Mouse (Mus musculus) adrenal gland, adult 18-20 months (tissue): ENCODE measurements at regions not wholly inside any gene's neighbourhood (a gene's known extent, or its start where the extent isn't known, plus 50 kb on each side); places are given as distances from the start of the nearest gene placed in this dataset.

Source experiments
- DNase-seq, 2 experiments: peaks; one replicate each; pipeline ENCODE4 v3.0.0; 2021 to 2022; ENCODE audit warnings: low spot score in 2 of 2

DNA sequence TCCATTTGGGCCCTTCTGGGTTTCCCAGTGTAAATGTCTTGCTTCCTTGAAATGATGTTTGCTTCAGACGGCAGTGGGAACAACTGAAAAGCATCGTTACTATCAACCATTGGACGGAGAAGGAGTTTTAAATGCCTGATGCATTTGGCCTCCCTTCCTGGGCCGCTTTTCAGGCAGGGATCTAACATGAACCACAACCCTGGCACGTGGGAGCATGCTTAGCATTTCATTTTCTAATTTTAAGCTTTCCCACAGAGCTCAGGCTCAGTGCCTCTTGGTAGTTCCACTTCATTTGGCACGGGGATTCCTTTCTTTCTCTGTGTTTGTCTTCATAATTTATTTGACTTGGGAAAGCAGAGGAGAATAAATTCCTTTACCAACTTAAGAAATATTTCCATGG is 406.6 kb upstream of the Nbea start:
- DNase-seq, result no peak

DNA sequence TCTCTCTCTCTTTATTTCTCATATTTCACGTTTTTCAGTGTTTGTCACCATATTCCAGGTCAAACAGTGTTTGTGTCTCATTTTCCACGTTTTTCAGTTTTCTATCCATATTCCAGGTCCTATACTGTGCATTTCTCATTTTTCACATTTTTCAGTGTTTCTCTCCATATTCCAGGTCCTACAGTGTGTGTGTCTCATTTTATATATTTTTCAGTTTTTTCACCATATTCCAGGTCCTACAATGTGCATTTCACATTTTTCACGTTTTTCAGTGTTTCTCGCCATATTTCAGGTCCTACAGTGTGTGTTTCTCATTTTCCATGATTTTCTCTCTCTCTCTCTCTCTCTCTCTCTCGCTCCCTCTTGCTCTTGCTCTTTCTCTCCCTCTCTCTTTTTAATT is 391.9 kb upstream of the Nbea start:
- no peak for DNase-seq

DNA sequence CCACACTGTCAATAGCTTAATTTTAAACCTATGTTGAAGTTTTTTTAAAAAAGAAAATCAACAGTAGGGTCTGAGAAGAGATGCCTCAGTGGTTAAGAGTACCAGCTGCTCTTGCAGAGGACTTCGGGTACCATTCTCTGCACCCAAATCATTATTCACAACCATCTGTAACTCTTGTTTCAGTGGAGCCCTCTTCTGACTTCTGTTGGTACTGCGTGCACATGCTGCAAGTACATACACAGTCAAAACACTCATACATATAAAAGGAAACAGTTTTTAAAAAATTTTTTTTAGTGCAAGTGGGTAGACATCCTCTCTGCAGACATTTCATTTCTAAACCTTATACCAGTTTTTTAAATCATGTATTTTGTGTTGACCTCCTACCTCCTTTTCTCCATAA is 352.7 kb upstream of the Nbea start:
- no peak for DNase-seq

DNA sequence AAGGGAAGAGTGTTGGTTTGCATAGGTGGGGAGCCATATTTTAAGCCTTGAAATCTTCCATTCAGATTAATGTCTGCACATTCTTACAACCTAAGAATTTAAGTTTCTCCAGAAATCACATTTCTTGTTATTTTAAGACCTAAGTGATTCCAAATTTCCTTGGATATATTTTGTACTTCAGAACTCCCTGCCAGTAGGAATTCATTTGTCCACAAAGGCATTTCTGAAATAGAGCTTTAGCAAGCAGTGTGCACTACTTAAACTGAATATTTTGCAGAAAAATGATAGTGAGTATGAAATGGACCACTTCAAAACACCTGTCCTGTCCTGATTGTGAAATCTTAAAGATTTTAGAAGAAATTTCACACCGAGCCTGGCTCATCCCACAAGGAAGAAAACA is 320.9 kb upstream of the Nbea start:
- no peak for DNase-seq

DNA sequence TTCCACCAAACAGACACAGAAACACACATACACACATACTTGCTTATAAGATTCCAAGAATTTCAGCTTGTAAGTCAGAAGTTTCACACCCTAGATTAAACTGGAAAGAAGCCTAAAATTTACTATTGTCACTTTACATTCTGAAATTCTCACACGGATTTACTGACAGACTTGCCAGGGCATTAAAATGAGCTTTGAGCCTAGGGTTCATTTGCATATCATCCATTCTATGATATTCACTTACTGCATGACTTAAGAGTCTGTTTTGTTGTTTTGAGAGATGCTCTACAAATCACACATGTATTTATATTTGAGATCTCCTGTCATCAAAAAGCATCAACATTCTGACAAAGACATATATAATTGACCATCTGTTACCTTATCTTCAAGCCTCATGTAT is 315.8 kb upstream of the Nbea start:
- DNase-seq, result no peak

DNA sequence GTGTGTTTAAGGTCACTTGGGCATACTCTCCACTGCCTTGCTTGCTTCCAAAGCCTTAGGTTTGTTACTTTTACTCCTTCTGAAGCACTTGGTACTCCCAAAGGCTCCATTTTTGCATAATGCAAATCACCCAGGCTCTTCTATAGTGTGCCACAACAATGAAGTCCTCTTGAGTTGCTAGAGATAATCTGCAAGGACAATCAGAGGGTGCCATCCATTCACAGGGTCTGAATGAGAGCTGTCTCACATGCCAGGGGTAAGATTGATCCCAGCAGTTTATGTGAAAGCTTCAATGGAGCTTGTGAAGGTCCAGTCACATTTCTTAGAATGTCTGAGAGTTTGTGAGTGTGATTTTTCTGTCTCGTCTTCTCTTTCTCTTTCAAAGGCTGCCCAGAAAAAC is 310.4 kb upstream of the Nbea start:
- DNase-seq, result no peak

DNA sequence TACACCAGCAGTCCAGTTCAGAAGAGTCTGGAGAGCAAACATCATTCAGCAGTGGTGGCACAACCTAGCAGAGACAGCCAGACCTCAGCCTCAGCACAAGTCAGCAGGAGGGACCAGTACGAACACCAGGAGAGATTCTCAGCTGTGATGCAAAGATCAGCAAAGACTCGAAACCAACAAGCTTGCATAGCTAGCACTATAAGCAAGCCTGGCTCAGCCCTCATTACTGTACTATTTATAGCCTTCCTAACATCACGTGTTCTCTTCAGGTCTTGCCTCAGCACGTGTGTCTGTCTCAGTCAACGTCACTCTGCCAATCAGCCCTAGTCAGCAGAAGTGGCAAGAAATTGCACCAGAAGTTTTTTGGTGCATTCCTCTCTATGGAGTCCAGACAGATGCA is 305.7 kb upstream of the Nbea start:
- DNase-seq, result no peak

DNA sequence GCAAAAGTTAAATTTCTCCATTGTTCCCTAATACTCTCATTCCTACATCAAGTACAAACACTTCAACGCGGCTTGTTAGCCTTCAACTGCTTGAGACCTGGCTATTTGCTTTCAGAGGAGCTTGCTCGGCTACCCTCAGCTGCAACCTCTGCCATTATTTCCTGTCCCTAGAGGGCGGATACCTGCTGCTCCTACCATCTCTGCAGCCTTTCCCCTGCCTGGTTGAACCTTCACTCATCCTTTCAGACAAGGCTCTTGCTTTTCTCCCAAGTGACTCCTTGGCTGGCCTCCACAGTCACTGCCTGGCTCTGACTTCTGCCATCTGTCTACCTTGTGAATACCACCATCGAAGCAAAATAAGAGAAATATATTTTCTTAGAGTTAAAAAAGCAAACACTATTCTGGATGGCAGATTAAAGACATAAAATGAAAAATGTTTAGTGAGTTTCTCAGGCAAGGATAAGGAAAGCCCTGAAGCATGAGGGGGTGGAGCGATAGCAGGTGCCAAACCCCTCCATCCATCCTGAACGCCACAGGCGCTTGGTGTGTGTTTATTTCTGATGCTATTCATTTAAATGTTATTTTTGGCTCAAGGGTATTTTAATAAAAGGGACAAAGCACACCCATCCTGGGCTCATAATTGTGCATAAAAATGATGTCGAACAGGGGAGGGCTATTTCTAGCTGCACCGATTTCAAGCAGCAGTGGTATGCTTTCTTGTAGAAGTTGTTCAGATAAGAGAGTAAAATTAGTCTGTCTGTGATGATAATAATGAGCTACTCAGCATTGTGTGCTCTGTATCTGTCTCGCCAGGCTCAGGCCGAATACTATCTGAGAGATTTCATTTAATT is 302.3 kb upstream of the Nbea start:
- no peak for DNase-seq

DNA sequence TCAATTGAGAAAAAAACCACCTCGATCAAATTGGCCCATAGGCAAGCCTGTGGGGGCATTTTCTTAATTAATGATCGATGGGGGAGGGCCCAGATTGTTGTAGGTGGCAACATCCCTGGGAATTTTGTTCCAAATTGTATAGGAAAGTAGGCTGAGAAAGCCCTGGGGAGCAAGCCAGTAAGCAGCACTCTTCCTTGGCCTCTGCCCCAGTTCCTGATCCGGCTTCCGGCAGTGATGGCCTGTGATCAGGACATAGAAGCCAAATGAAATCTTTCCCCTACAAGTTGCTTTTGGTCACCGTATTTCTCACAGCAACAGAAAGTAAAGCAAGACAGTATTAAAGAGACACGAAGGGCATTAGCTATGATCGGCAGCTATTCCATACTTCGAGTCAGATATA is 300.6 kb upstream of the Nbea start:
- no peak for DNase-seq

DNA sequence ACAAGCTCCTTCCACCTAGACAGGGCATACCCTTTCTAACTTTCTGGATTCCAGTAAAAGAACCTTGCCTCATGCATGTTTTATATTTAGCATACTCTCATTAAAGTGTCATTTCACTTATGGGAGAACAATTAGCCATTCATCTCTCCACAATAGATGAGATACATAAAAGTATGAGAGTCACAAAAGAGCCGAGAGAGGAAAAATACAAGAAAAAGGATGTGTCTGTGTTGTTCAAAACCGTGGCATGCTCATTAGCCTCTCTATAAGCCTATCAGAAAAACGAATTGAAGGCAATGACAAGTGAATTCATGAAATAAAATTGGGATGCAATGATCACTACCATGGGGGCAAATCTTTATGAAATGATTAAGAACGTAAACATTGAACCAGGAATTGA is 299.9 kb upstream of the Nbea start:
- no peak for DNase-seq

DNA sequence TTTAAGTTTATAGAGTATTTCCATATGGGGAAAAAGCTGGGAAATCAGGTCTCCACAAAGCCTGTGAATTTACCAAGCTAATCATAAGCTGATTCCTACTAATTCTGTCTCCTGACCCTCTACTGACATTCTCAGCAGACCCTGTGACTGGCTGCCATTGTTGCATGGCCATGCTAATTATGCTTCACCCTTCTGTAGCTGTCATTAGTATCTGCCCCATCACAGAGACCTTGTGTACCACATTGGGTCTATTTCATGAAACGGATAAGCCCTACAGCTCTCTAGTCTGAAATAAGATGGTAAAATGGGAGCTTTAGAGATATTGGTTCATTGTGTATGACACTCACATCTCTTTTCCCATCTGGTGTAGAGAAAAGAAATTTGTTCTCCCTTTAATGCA is 296.0 kb upstream of the Nbea start:
- no peak for DNase-seq

DNA sequence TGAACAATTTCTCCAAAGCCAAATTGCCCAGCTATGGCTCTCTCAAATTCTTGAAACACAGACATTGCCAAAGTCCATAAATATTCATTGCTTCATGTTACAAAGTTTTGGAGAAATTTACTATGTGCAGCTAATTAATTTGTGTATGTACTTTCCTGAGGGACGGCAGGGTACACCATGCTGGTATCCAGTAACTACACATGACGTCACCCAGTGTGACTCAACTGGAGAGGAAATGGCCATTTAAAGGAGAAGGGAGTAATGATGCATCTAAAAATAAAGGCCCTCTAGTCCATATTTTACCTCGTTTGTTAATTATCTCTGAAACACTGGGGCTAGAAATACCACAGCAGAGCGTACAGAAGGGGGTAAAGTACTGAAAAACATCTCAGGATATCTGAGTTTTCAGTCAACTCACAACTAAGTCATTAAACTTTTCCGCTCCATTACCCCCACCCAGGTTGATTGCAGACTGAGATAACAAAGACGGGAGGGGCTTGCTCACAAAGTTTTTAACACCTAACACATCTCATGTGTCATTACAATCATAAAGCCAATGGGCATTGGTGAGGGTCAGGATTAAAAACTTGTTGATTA is 295.1 kb upstream of the Nbea start:
- DNase-seq, result no peak

DNA sequence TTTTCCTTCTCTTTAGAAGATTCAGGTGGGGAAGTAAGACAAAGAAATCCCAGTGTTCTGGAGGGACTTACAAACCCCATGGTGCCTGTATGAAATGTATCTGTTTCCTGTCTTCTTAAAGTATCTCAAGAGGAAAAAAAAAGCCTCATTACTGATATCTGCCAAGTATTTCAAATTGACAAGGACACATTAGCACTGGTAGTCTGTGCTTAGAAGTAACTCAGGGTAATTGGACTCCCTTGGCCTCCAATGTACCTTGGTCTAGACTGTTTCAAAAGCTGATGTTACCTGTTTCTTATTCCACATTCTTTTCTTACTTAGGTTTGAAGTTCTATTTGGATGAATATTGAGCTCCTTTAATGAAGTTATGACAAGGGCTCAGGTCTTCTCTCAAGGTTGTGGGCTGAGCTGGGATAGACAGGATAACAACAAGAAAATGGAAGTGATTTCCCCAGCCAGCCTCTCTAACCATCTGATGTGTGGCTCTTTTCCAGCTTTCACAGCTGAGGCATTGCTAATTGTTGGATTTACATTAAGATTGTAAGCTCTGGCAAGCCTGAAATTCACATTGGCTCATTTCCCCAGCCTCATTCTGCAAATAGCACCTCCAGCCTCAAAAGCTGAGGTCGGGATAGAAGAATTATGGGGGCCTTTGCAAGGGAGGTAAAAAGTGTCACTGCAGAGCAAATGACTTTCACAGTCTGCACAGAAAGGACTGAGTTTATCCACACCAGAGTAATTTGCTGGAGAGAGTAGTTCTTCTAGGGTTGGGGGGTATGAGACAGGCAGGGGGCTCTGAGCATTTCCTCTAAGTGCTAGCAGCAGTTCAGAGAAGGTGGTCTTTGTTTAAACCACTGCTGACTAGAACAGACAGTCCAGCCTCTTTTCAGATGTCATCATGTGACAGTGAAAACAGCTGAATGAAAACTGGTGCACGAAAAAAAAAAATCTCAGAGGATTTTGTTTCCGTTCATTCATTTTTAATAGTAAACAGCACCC is 292.3 kb upstream of the Nbea start:
- no peak for DNase-seq

DNA sequence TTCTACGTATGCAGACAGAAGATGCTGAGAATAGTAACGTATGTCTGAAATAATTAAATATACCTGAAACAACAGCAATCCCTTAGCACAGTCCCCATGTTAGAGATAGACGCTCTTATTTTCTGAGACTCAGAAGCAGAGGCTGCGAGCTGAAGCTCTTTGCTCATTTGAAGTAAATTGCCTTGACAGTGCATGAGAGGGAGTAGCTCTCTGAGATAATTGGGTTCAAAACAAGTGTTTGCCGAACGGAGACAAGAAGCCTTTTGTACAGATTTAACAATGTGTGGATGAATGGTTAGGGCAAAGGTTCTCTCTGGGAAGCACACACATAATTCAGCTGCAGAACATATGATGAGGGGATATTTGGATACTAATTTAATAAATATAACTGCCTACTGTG is 289.1 kb upstream of the Nbea start:
- no peak for DNase-seq

DNA sequence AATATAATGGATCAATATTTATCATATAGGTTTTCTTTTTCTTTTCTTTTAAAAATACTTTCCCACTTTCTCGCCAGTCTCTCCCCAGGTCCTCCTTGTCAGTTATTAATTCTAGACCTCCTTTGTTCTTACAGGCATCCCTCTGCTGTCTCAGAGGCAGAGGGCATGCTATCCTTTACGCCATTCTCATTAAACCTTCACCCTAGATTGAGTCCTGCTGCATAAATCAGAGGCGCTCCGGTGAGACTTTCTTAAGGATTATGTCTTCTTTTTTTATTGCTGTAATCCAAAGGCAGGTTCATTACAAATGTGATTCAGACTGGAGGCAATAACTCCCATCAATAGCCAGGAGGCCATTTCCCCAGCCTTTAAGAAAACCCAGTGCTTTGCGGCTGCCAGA is 288.3 kb upstream of the Nbea start:
- DNase-seq, result no peak

DNA sequence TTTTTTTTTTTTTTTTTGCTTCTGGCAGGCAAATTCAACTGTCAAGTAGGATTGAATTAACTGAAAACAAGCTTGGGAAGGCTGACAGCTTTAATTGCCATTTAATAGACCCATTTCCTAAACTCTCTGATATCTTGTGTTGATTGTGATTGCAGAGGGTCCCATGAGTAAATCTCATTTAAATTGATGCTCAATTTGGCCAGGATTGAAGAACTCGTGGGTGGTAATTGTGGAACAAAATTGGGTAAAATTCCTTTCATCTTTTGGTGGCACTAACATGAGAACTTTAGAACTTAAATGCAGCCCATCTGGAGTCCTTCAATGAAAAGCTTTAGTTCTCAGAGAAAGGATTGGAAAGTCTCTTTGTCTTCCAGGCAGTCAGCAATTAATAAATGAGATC is 287.7 kb upstream of the Nbea start:
- DNase-seq, result no peak

DNA sequence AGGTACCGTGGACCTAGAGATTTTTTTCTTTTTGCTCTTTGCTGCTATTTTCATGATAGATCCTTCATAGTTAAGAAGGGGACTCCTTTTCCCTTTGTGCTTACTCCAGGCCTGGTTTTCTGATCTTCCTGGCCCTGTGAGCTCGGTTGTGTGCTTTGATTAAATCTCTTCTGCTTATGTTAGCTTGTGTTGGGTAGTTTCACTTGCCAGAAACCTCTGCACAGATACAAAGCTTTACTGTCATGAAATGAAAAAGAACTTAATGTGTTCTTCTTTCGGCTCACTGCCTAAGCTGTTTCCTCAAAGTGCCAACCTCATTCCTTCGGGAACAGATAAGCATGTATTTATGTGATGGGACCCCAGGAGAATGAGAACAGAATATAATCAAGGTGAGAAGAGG is 274.1 kb upstream of the Nbea start:
- no peak for DNase-seq

DNA sequence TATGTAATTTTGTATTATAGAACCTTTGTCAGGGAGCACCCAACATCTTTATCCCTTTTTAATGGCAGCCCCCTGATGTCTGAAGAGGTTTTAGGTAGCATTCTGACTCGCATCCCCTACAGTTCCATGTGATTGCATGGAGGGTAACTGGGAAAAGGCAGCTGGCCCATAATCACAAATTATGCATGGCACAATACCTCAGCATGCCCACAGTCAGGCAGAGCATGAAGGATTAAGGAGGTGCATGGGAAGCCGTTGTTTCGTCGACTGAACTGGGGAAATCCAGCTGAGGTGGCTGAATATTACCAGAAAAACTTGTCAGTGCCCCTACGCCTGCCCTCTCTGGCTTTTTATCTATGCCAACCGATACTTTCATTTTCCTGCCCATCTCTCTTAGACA is 272.8 kb upstream of the Nbea start:
- DNase-seq, result no peak

DNA sequence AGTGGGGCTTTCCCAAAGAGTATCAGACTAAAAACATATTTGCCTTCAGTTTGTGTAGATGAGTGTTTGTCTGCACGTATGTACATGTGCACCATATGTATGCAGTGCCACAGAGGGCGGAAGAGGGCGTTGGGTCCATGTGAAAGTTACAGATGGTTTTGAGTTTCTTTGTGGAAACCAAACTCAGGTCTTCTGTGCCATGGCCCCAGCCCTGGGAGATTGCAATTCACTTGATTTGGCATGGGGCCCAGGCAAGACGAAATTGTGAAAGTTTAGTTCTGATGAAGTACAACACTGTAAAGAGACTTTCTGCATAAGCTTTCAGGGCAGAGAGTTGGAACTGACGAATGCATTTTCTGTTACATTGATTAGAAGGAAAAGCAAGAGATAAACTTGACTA is 255.4 kb upstream of the Nbea start:
- peak in 1 of 2 experiments; percentile 22 for DNase-seq

DNA sequence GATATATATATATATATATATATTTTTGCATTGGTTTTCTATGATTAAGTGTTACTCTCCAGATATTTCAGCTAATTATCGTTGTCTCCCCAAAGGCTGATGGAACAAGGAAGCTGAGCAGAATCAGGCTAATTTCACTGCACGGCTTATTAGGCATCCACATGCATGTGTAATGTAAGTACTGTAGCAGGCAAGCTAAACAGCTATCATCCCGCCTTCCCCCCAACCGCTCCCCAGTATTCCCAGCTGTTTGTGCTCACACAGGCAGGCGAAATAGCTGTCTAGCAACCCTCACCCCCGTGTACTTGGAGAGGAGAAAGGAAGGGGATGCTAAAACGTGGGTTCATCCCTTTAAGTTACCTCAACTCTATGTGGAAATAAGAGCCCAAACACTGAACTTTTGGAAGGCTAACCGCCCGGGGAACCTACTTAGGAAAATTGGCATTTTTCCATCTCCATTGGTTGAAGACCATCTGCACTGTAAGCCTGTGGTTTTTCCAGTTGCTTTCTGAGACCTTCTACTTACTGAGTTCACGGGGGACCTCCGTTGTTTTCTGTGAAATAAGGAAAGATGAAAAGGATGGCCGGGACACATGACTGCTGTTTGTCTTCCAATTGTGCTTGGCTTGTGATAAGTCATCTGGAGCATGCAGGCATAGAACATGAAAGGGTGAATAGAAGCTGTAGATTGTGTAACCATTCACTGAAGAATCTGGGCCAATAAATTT is 254.7 kb upstream of the Nbea start:
- DNase-seq, result no peak

DNA sequence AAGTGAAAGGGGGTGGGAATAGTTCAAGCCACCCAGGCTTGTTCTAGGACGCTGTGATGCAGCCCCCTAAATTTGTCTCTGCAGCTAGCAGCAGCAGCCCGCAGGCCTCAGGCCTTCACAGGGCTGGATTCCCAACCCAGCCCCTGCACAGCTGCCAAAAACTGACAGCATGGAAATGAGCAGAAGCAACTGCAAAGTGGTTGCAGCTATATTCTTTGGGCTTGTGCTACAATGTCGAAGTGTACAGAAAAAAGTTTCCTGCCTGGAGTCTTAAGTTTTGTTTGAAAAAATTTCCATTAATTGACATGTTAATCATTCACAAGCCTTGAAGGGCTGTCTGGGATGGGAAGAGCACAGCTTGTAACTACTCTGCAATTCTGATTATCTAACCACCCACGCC is 253.6 kb upstream of the Nbea start:
- DNase-seq, result no peak
